Mouse (Mus musculus): ENCODE measurements around the gene Gm11273. TPM values are rescaled to one million over a fixed set of nuclear protein-coding genes. Genes with fewer than 3 reads are reported as not detected.
"Not testable (repeated sequence)": the region's sequence is repeated elsewhere in the genome, so short reads cannot be mapped to it uniquely, and the experiment has no call there.

Gm11273 gene
- total RNA-seq (2014; rRNA removed; ENCODE audit: low replicate concordance) = 54.7 and 58.8 TPM in 2 replicates
- 27.8 and 29.0 TPM in 2 replicates for polyA plus RNA-seq (2015; fragmentation: Nextera tagmentation; extraction: Ambion mirVana)

GRCm38 (mm10) chr13:21501182-21501581 lies at the start of gene Gm11273:
Gene Gm11273 (minus strand): TSS chr13:21501418.
- DNase-seq (ENCODE audit: low spot score); H3K9me3 ChIP-seq (replicated peaks; ENCODE audit: control insufficient read depth, low read length); H3K36me3 ChIP-seq (replicated peaks; ENCODE audit: control insufficient read depth, insufficient read depth, low read length); H3K27me3 ChIP-seq (ENCODE audit: control insufficient read depth, insufficient read depth, low read length); ATAC-seq (ENCODE audit: insufficient read depth, low read depth); H3K4me2 ChIP-seq (ENCODE audit: low read depth, low read length); H3K4me1 ChIP-seq (ENCODE audit: control insufficient read depth, insufficient read depth); H3K27ac ChIP-seq (ENCODE audit: low read depth); H3K4me3 ChIP-seq (ENCODE audit: low read depth, low read length); H3K9ac ChIP-seq (replicated peaks; ENCODE audit: low read depth, low read length): not testable (repeated sequence)
- 84% methylated on average over 17 of the region's 17 CpGs for WGBS

- 32% methylated on average over 3 of the region's 3 CpGs for WGBS
- DNase-seq (ENCODE audit: low spot score) (no peak), ATAC-seq (ENCODE audit: insufficient read depth, low read depth) (no peak)
- no peak overlapping the region for H3K27ac ChIP-seq (ENCODE audit: low read depth)
- no peaks in the 10 kb centered on the region for H3K4me1 ChIP-seq (ENCODE audit: control insufficient read depth, insufficient read depth)
- H3K36me3 ChIP-seq (replicated peaks; ENCODE audit: control insufficient read depth, insufficient read depth, low read length) = no peaks in the 10 kb centered on the region
- no peaks in the 10 kb centered on the region for H3K27me3 ChIP-seq (ENCODE audit: control insufficient read depth, insufficient read depth, low read length)
- no peak overlapping the region for H3K4me3 ChIP-seq (ENCODE audit: low read depth, low read length)
- H3K4me2 ChIP-seq (ENCODE audit: low read depth, low read length) = no peak overlapping the region
- H3K9ac ChIP-seq (replicated peaks; ENCODE audit: low read depth, low read length) = no peak overlapping the region
- no peaks in the 10 kb centered on the region for H3K9me3 ChIP-seq (replicated peaks; ENCODE audit: control insufficient read depth, low read length)
- no peak for TF ChIP-seq EP300 (IDR thresholded peaks at IDR 0.05; ENCODE audit: low read depth)
These were observed 49.3 kb upstream of the Gm11273 start for GRCm38 (mm10) chr13:21550416-21551110.

GRCm38 (mm10) chr13:21549487-21549886 lies 48.3 kb upstream of the Gm11273 start:
- ATAC-seq (ENCODE audit: insufficient read depth, low read depth) = no peak
- TF ChIP-seq EP300 (IDR thresholded peaks at IDR 0.05; ENCODE audit: low read depth) (no peak), CTCF (IDR thresholded peaks at IDR 0.05; ENCODE audit: low read depth) (no peak)

GRCm38 (mm10) chr13:21542708-21543107 lies 41.5 kb upstream of the Gm11273 start, which contains the start of gene Olfr1366:
Gene Olfr1366 (minus strand): TSS chr13:21542808.
- Histone ChIP-seq H3K4me2 (ENCODE audit: low read depth, low read length) (no peak within 1 kb of the TSS), H3K4me1 (ENCODE audit: control insufficient read depth, insufficient read depth) (no peaks in the 10 kb centered on the region), H3K9ac (replicated peaks; ENCODE audit: low read depth, low read length) (no peak within 1 kb of the TSS), H3K27ac (ENCODE audit: low read depth) (no peak within 1 kb of the TSS), H3K36me3 (replicated peaks; ENCODE audit: control insufficient read depth, insufficient read depth, low read length) (no peaks in the 10 kb centered on the region), H3K4me3 (ENCODE audit: low read depth, low read length) (no peak within 1 kb of the TSS), H3K27me3 (ENCODE audit: control insufficient read depth, insufficient read depth, low read length) (no peaks in the 10 kb centered on the region), H3K9me3 (replicated peaks; ENCODE audit: control insufficient read depth, low read length) (no peaks in the 10 kb centered on the region)
- WGBS = 58% methylated on average over 1 of the region's 1 CpGs
- DNase-seq (ENCODE audit: low spot score) = no peak
- TF ChIP-seq EP300 (IDR thresholded peaks at IDR 0.05; ENCODE audit: low read depth) (no peak), CTCF (IDR thresholded peaks at IDR 0.05; ENCODE audit: low read depth) (no peak)
- no peak for ATAC-seq (ENCODE audit: insufficient read depth, low read depth)

More at GRCm38 (mm10) chr13:21549487-21549886, 48.3 kb upstream of the Gm11273 start:
- H3K4me2 ChIP-seq (ENCODE audit: low read depth, low read length) = no peak overlapping the region
- no peaks in the 10 kb centered on the region for H3K27me3 ChIP-seq (ENCODE audit: control insufficient read depth, insufficient read depth, low read length)
- no peak for DNase-seq (ENCODE audit: low spot score)
- H3K4me3 ChIP-seq (ENCODE audit: low read depth, low read length) = no peak overlapping the region
- H3K9me3 ChIP-seq (replicated peaks; ENCODE audit: control insufficient read depth, low read length) = no peaks in the 10 kb centered on the region
- WGBS = 72% methylated on average over 3 of the region's 3 CpGs
- no peaks in the 10 kb centered on the region for H3K4me1 ChIP-seq (ENCODE audit: control insufficient read depth, insufficient read depth)
- H3K27ac ChIP-seq (ENCODE audit: low read depth) = no peak overlapping the region
- no peak overlapping the region for H3K9ac ChIP-seq (replicated peaks; ENCODE audit: low read depth, low read length)
- H3K36me3 ChIP-seq (replicated peaks; ENCODE audit: control insufficient read depth, insufficient read depth, low read length) = no peaks in the 10 kb centered on the region

- peaks cover 4% of the 10 kb centered on the region for H3K4me1 ChIP-seq (ENCODE audit: control insufficient read depth, insufficient read depth)
- peak within 1 kb of the TSS; percentile 99 for H3K9ac ChIP-seq (replicated peaks; ENCODE audit: low read depth, low read length)
- H3K27ac ChIP-seq (ENCODE audit: low read depth) = peak within 1 kb of the TSS; percentile 96
- peak within 1 kb of the TSS; percentile 64 for H3K4me2 ChIP-seq (ENCODE audit: low read depth, low read length)
- ATAC-seq (ENCODE audit: insufficient read depth, low read depth) = peak; percentile 97
- under 1% methylated on average over 39 of the region's 39 CpGs for WGBS
- H3K36me3 ChIP-seq (replicated peaks; ENCODE audit: control insufficient read depth, insufficient read depth, low read length) = peaks cover 12% of the 10 kb centered on the region
- DNase-seq (ENCODE audit: low spot score) = peak; percentile 79
- TF ChIP-seq EP300 (IDR thresholded peaks at IDR 0.05; ENCODE audit: low read depth) (peak; percentile 63; the same call in 1 of the 2 replicates), CTCF (IDR thresholded peaks at IDR 0.05; ENCODE audit: low read depth) (no peak; the same call in 1 of the 2 replicates)
- no peaks in the 10 kb centered on the region for H3K9me3 ChIP-seq (replicated peaks; ENCODE audit: control insufficient read depth, low read length)
- no peaks in the 10 kb centered on the region for H3K27me3 ChIP-seq (ENCODE audit: control insufficient read depth, insufficient read depth, low read length)
- peak within 1 kb of the TSS; percentile 99 for H3K4me3 ChIP-seq (ENCODE audit: low read depth, low read length)
These were observed 29.6 kb upstream of the Gm11273 start, which contains the start of gene Zkscan8 for GRCm38 (mm10) chr13:21530781-21531201. Gene Zkscan8 (minus strand): TSS chr13:21531120.
